Mouse (Mus musculus): ENCODE data around the gene Lgals8. TPM values are rescaled to one million over a fixed set of nuclear protein-coding genes. Genes with fewer than 3 reads are reported as not detected.

Lgals8 gene
- total RNA-seq, 2 experiments from 2014 or later: 33.9 to 40.0 TPM

- intact Hi-C loops (cut with DNase I): loop anchor here (5.0 kb wide), 2 partner anchors 65 to 105 kb away; partner anchors contain the start of genes Ero1lb and Heatr1
- no peak for DNase-seq
Observed at GRCm38 (mm10) chr13:12462623-12463022, 2.1 kb downstream of the Lgals8 start.

- intact Hi-C loops (cut with DNase I): loop anchor here (5.0 kb wide), 2 partner anchors 64 to 106 kb away; partner anchors contain the start of genes Ero1lb and Heatr1
- DNase-seq: no peak
Observed at GRCm38 (mm10) chr13:12461730-12462119, 3.0 kb downstream of the Lgals8 start.

- peak; percentile 96 for DNase-seq
- intact Hi-C loops (cut with DNase I): loop anchor here (5.0 kb wide), 2 partner anchors 64 to 106 kb away; partner anchors contain the start of genes Ero1lb and Heatr1
Observed at GRCm38 (mm10) chr13:12460881-12461729, 3.6 kb downstream of the Lgals8 start.

- peak; percentile 41 to 47 for DNase-seq
- intact Hi-C loops (cut with DNase I): loop anchor here (5.0 kb wide), 2 partner anchors 63 to 107 kb away; partner anchors contain the start of genes Ero1lb and Heatr1
Observed at GRCm38 (mm10) chr13:12460443-12460842, 4.3 kb downstream of the Lgals8 start.

GRCm38 (mm10) chr13:12456711-12457110 lies 8.0 kb downstream of the Lgals8 start:
- intact Hi-C loops (cut with DNase I): no loop called here
- no peak for DNase-seq

GRCm38 (mm10) chr13:12454686-12455390 lies 9.9 kb downstream of the Lgals8 start:
- intact Hi-C loops (cut with DNase I): no loop called here
- DNase-seq: no peak

GRCm38 (mm10) chr13:12453150-12453549 lies 11.6 kb downstream of the Lgals8 start:
- intact Hi-C loops (cut with DNase I): no loop called here
- no peak for DNase-seq

- peak; percentile 16 to 51 for DNase-seq
- intact Hi-C loops (cut with DNase I): no loop called here
Observed at GRCm38 (mm10) chr13:12442008-12442587, 22.6 kb downstream of the Lgals8 start.

- DNase-seq: no peak
- intact Hi-C loops (cut with DNase I): no loop called here
Observed at GRCm38 (mm10) chr13:12440813-12441212, 23.9 kb downstream of the Lgals8 start.

- intact Hi-C loops (cut with DNase I): no loop called here
- no peak for DNase-seq
Observed at GRCm38 (mm10) chr13:12439586-12439985, 25.2 kb downstream of the Lgals8 start.

- no peak for DNase-seq
- intact Hi-C loops (cut with DNase I): no loop called here
Observed at GRCm38 (mm10) chr13:12433843-12434242, 30.9 kb downstream of the Lgals8 start.

- DNase-seq: no peak
- intact Hi-C loops (cut with DNase I): no loop called here
Observed at GRCm38 (mm10) chr13:12428556-12428955, 36.2 kb downstream of the Lgals8 start.

- intact Hi-C loops (cut with DNase I): no loop called here
Observed at GRCm38 (mm10) chr13:12420596-12420995, 44.1 kb downstream of the Lgals8 start.

GRCm38 (mm10) chr13:12412016-12412415 lies 52.7 kb downstream of the Lgals8 start:
- intact Hi-C loops (cut with DNase I): no loop called here
- DNase-seq: peak in 1 of 2 experiments; percentile 9

More at GRCm38 (mm10) chr13:12420596-12420995, 44.1 kb downstream of the Lgals8 start:
- DNase-seq: no peak

GRCm38 (mm10) chr13:12408343-12409066 lies 56.2 kb downstream of the Lgals8 start:
- no peak for DNase-seq
- intact Hi-C loops (cut with DNase I): no loop called here

GRCm38 (mm10) chr13:12395571-12395970 lies 69.2 kb downstream of the Lgals8 start:
- no peak for DNase-seq
- intact Hi-C loops (cut with DNase I): loop anchor here (5.0 kb wide), 2 partner anchors 67 to 138 kb away; partner anchors contain the start of genes Lgals8 and Mtr

- DNase-seq: peak; percentile 88 to 94
- intact Hi-C loops (cut with DNase I): loop anchor here (5.0 kb wide), 2 partner anchors 67 to 138 kb away; partner anchors contain the start of genes Lgals8 and Mtr
Observed at GRCm38 (mm10) chr13:12394609-12395505, 69.9 kb downstream of the Lgals8 start, which contains the start of gene Heatr1. Gene Heatr1, plus strand, starts transcription at chr13:12395027.
